Mouse (Mus musculus) frontal cortex, adult (tissue): ENCODE data around the gene Begain.

ENCODE experiments used
- ATAC-seq: cut with Nextera tagmentation; 2 replicates; pipeline ENCODE4 v1.9.2; 2017; ENCODE audit warnings: mild to moderate bottlenecking, moderate library complexity, mixed read lengths; ENCODE audit not compliant: low TSS enrichment

The Begain gene

GRCm38 (mm10) chr12:109068167-109068653 lies at the start of gene Begain:
Begain (minus strand) TSS chr12:109068217.
- ATAC-seq: no peak

GRCm38 (mm10) chr12:109115707-109116106 lies 47.7 kb upstream of the Begain start:
- no peak for ATAC-seq

GRCm38 (mm10) chr12:109115161-109115560 lies 47.1 kb upstream of the Begain start:
- ATAC-seq: no peak

- ATAC-seq: no peak
These were observed 45.1 kb upstream of the Begain start for GRCm38 (mm10) chr12:109112996-109113592.

GRCm38 (mm10) chr12:109112354-109112995 lies 44.5 kb upstream of the Begain start:
- ATAC-seq: no peak

GRCm38 (mm10) chr12:109108911-109109310 lies 40.9 kb upstream of the Begain start:
- ATAC-seq: no peak

- ATAC-seq: no peak
These were observed 32.4 kb upstream of the Begain start for GRCm38 (mm10) chr12:109100381-109100780.

- ATAC-seq: no peak
These were observed 22.6 kb upstream of the Begain start for GRCm38 (mm10) chr12:109090456-109091130.

- no peak for ATAC-seq
These were observed 22.0 kb upstream of the Begain start for GRCm38 (mm10) chr12:109090041-109090440.

- no peak for ATAC-seq
These were observed 18.1 kb upstream of the Begain start for GRCm38 (mm10) chr12:109086111-109086510.

GRCm38 (mm10) chr12:109085674-109086073 lies 17.7 kb upstream of the Begain start:
- peak; percentile 52 for ATAC-seq

GRCm38 (mm10) chr12:109085046-109085445 lies 17.0 kb upstream of the Begain start:
- ATAC-seq: no peak

GRCm38 (mm10) chr12:109083476-109083875 lies 15.5 kb upstream of the Begain start:
- no peak for ATAC-seq

- ATAC-seq: no peak
These were observed 9.0 kb upstream of the Begain start for GRCm38 (mm10) chr12:109077036-109077435.

GRCm38 (mm10) chr12:109074777-109075285 lies 6.8 kb upstream of the Begain start:
- no peak for ATAC-seq

- ATAC-seq: no peak
These were observed 6.1 kb upstream of the Begain start for GRCm38 (mm10) chr12:109074106-109074505.

GRCm38 (mm10) chr12:109071248-109071647 lies 3.2 kb upstream of the Begain start:
- no peak for ATAC-seq

GRCm38 (mm10) chr12:109069751-109070150 lies 1.7 kb upstream of the Begain start:
- no peak for ATAC-seq

- ATAC-seq: no peak
These were observed 721 bp upstream of the Begain start for GRCm38 (mm10) chr12:109068738-109069137.

- peak; percentile 80 for ATAC-seq
These were observed 369 bp downstream of the Begain start for GRCm38 (mm10) chr12:109067561-109068135.

- ATAC-seq: no peak
These were observed 9.4 kb downstream of the Begain start for GRCm38 (mm10) chr12:109058660-109059059.

GRCm38 (mm10) chr12:109057736-109058135 lies 10.3 kb downstream of the Begain start:
- no peak for ATAC-seq
